Mouse (Mus musculus): ENCODE measurements around the gene Camkk2. TPM values are rescaled to one million over a fixed set of nuclear protein-coding genes. Genes with fewer than 3 reads are reported as not detected.

The Camkk2 gene
- polyA plus RNA-seq, 1 experiment: 29.4 TPM

GRCm38 (mm10) chr5:122782066-122782465, 2.9 kb upstream of the Camkk2 start:
- no peak for DNase-seq (ENCODE audit: low spot score)

DNA sequence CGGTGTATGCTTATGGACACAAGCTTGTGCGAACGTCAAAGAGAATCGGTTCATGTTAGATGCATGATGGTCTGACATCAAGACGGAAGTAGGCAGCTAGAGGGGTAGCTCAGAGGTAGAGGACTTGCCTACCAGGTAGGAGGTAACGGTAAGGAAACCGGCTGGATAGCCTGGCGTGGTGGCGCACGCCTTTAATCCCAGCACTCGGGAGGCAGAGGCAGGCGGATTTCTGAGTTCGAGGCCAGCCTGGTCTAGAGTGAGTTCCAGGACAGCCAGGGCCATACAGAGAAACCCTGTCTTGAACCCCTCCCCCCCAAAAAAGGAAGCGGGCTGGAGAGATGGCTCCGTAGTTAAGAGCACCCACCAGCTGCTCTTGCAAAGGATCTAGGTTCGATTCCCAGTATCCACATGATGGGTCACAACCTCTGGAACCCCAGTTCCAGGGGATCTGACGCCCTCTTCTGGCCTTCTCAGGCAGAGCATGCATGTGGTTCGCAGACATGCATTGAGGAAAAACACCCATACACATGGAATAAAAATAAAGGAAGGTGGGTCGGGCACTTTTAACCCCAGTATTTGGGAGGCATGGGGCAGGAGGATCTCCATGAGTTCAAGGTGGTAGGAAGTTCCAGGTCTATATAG, 1.7 kb upstream of the Camkk2 start:
- no peak for DNase-seq (ENCODE audit: low spot score)

DNA sequence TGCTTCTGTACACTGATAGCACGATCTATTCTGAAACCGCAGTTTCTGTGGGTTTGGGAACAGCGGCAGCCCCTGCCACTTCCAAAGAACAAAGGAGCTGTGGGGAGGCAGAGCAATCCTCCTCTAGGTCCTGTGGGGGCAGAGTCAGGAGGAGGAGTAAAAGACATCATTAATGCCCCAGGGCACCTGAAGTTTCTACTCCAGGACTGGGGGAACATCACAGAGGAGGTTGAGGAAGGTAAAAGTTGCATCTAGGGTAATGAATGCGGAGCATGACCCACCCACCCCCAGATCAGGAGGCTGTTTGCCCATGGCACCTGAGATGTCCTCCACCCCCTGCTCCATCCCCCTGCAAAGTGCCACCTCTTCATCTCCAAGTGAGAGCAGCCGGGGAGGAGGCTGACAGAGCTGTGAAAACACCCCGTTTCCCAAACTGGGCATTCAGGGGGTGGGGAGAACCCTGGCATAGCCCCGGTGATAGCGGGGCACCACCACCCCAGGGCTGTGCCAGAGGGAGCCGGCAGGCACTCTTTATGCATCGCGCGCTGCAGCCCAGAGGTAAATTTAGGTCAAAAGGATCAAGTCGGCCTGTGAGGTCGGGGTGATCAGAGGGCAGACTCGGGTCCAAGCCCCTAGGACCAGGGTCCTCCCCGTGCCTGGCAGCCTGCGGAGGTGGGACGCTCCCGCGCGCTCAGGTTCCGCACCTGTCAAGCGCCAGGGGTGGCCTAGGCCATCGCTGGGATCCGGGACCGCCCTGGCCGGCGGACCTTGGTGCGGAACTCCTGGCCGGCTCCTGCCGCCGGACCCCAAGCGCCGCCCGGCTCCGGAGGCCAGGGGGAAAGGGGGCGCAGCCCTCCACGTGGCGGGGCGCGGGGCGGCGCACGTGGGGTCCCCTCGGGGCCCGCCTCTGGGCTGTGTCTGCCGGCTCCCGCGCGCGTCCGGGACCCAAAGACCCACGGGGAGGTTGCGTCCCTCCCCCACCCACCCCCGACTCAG, 680 bp downstream of the Camkk2 start:
- peak; percentile 59 for DNase-seq (ENCODE audit: low spot score)

GRCm38 (mm10) chr5:122777322-122777721, 1.9 kb downstream of the Camkk2 start:
- DNase-seq (ENCODE audit: low spot score): no peak

- DNase-seq (ENCODE audit: low spot score): no peak
Measured at GRCm38 (mm10) chr5:122775646-122776286, 3.4 kb downstream of the Camkk2 start.

GRCm38 (mm10) chr5:122774743-122775611, 4.2 kb downstream of the Camkk2 start:
- no peak for DNase-seq (ENCODE audit: low spot score)

- no peak for DNase-seq (ENCODE audit: low spot score)
Measured at GRCm38 (mm10) chr5:122773756-122774155, 5.5 kb downstream of the Camkk2 start.

DNA sequence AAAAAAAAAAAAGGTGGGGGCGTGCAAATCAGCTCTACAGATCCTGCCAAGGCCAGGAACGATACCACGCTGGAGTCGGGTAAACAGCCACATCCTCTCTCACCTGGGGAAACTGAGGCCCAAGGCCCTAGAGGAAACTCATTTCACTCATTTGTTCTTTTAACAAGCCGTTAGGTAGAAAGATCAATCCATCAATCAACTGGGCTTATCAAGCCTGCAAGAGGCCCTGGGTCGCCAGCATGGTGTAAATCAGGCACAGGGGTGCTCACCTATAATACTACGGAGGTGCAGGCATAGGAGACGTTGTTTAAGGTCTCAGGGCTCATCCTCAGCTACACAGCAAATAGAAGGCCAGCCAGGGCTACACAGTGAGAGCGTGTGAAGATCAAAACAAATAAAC, 7.8 kb downstream of the Camkk2 start:
- no peak for DNase-seq (ENCODE audit: low spot score)

- peak; percentile 51 for DNase-seq (ENCODE audit: low spot score)
Measured at GRCm38 (mm10) chr5:122770806-122771261, 8.4 kb downstream of the Camkk2 start.

DNA sequence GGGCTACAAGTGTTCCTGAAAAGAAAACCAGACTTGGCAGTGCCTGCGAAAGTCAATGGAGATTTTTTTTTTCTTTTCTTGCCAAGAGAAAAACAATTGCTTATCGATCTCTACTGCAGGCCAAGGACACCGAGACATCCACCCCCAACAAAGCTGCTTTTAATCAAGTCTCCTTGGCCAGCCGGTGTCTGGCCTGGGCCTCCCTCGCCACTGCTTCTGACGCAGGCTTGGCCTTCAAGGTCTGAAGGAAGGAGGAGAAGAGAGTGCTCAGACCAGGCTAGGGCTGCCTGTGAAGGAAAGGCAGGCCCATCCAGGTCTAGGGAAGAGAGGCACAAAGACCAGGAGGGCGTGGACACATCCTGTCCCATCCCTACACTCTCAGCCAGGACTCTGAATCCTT, 8.9 kb downstream of the Camkk2 start:
- DNase-seq (ENCODE audit: low spot score): no peak

GRCm38 (mm10) chr5:122769101-122769568, 10.1 kb downstream of the Camkk2 start:
- no peak for DNase-seq (ENCODE audit: low spot score)

- DNase-seq (ENCODE audit: low spot score): no peak
Measured at GRCm38 (mm10) chr5:122767283-122767682, 11.9 kb downstream of the Camkk2 start.

DNA sequence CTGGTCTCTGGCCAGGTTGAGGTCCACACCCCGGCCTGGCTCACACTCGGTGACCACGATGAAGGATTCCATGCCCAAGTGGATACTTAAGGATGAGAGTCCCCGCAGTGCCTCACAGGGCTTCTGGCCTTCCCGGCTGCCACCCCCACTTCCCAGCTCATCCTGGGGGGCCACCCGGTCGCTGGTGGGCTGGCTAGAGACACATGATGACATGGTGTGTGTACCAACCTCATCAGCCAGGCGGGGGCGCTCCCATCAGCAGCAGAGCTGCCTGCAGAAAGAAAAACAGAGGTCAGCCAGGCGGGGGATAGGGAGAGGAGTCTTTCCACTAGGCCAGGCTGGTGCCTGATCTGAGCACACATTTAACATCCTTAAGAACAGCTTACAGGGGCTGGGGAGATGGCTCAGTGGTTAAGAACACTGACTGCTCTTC, 15.2 kb downstream of the Camkk2 start:
- DNase-seq (ENCODE audit: low spot score): no peak

DNA sequence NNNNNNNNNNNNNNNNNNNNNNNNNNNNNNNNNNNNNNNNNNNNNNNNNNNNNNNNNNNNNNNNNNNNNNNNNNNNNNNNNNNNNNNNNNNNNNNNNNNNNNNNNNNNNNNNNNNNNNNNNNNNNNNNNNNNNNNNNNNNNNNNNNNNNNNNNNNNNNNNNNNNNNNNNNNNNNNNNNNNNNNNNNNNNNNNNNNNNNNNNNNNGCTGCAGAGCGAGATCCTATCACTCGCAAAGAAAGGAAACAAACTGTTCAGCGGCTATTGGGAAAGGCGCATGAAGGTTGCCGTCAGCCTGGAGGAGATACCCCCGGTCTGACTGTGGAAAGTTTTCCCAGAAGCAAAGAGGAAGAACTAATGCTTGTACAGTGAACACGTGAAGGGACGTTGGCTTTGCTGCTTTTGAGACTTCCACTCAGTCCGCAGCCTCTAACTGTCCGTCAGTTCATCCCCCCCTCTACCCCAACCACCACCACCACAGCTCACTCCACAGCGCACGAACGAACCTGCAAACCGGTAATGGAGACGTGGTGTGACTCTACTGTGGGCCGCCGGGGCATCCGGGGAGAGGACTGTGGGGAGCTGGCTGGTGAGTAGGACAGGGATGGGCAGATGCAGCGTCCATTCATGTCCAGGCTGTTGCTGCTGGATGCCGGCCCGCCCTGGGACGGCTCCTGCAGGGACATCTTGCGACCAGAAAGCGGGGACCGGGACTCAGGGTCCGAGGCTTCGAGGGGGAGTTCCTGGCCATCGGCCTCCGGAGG, 15.8 kb downstream of the Camkk2 start:
- no peak for DNase-seq (ENCODE audit: low spot score)

- no peak for DNase-seq (ENCODE audit: low spot score)
Measured at GRCm38 (mm10) chr5:122756680-122757079, 22.5 kb downstream of the Camkk2 start.

DNA sequence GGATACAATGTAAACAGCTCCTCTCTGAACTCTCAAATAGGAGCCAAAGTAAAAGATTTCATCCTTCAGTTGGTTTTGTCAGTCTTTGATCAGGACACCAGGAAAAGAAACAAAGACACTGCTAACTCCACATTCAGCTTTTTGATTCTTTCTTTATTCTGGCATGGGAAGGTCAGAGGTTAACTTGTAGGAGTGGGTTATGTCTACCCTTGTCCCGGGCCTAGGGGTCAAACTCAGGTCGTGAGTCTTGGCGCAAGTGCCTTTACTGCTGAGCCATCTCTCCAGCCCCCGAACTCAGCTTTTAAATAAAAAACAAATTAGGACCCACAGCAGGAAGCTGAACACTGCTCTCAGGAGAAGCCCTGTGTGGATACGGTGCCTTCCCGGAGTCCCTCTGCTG, 23.1 kb downstream of the Camkk2 start:
- no peak for DNase-seq (ENCODE audit: low spot score)

GRCm38 (mm10) chr5:122755620-122756019, 23.6 kb downstream of the Camkk2 start:
- no peak for DNase-seq (ENCODE audit: low spot score)

- DNase-seq (ENCODE audit: low spot score): no peak
Measured at GRCm38 (mm10) chr5:122754477-122754876, 24.7 kb downstream of the Camkk2 start.

- DNase-seq (ENCODE audit: low spot score): no peak
Measured at GRCm38 (mm10) chr5:122747950-122748349, 31.3 kb downstream of the Camkk2 start.

GRCm38 (mm10) chr5:122743880-122744422, 35.3 kb downstream of the Camkk2 start:
- no peak for DNase-seq (ENCODE audit: low spot score)
